Mouse (Mus musculus) midbrain, embryonic 16.5 days (tissue): ENCODE measurements at regions not wholly inside any gene's neighbourhood (a gene's known extent, or its start where the extent isn't known, plus 50 kb on each side); places are given as distances from the start of the nearest gene placed in this dataset.

Experiments
- ATAC-seq: fragments of 200-750 bp; cut with Nextera tagmentation; 2 replicates; pipeline ENCODE4 v1.8.0; 2017; ENCODE audit warnings: moderate TSS enrichment
- H3K27ac ChIP-seq: fragments of 300-500 bp; sonication (generic); 2 replicates; pipeline ENCODE4 v1.5.1; 2014; ENCODE audit warnings: mild to moderate bottlenecking, low read length, mixed read lengths
- H3K27me3 ChIP-seq: fragments of 300-500 bp; sonication (generic); 2 replicates; pipeline ENCODE4 v1.6.1; 2014; ENCODE audit warnings: low read depth, low read length, mixed read lengths; ENCODE audit not compliant: control insufficient read depth, insufficient read depth
- H3K36me3 ChIP-seq: fragments of 300-500 bp; sonication (generic); 2 replicates; pipeline ENCODE4 v1.6.1; 2014; ENCODE audit warnings: mild to moderate bottlenecking, low read length, moderate library complexity, mixed read lengths; ENCODE audit not compliant: control insufficient read depth, insufficient read depth
- H3K4me1 ChIP-seq: fragments of 300-500 bp; sonication (generic); 2 replicates; pipeline ENCODE4 v1.6.1; 2014; ENCODE audit warnings: mild to moderate bottlenecking, low read length, mixed read lengths; ENCODE audit not compliant: control insufficient read depth, insufficient read depth
- H3K4me2 ChIP-seq: fragments of 300-500 bp; sonication (generic); 2 replicates; pipeline ENCODE4 v1.6.1; 2014; ENCODE audit warnings: mild to moderate bottlenecking, low read length, mixed read lengths
- H3K4me3 ChIP-seq: fragments of 300-500 bp; sonication (generic); 2 replicates; pipeline ENCODE4 v1.5.1; 2014; ENCODE audit warnings: low read depth, mild to moderate bottlenecking, low read length, moderate library complexity, mixed read lengths
- H3K9ac ChIP-seq: fragments of 300-500 bp; sonication (generic); 2 replicates; pipeline ENCODE4 v1.6.1; 2014; ENCODE audit warnings: low read depth, low read length, mixed read lengths
- H3K9me3 ChIP-seq: fragments of 300-500 bp; sonication (generic); replicated peaks from 2 replicates; pipeline ENCODE4 v1.6.1; 2014; ENCODE audit warnings: mild to moderate bottlenecking, low read length, mixed read lengths; ENCODE audit not compliant: control insufficient read depth, poor library complexity, severe bottlenecking
- WGBS: fragments of 180-500 bp; shearing (Covaris S2); extraction: QIAGEN DNeasy Blood & Tissue Kit; methylation state at CpG from one replicate; pipeline ENCODE4 v1.1.7; 2014; 5-methylcytosine and 5-hydroxymethylcytosine counted together

- Histone ChIP-seq H3K27ac (peak overlapping the region; percentile 66), H3K9me3 (no peaks in the 10 kb centered on the region), H3K4me1 (peaks cover 15% of the 10 kb centered on the region), H3K4me3 (no peak overlapping the region), H3K4me2 (peak overlapping the region; percentile 32), H3K27me3 (no peaks in the 10 kb centered on the region), H3K9ac (peak overlapping the region; percentile 28; the same call in 1 of the 2 replicates), H3K36me3 (no peaks in the 10 kb centered on the region)
- ATAC-seq = 0 out of 2 replicates have a peak, but pooled peaks have one; percentile 26
- whole genome bisulfite sequencing = 55% methylated on average over 14 of the region's 14 CpGs
Observed at GRCm38 (mm10) chr14:120140791-120141747, 98.8 kb upstream of the Oxgr1 start.

- no peak for ATAC-seq
- Histone ChIP-seq H3K4me1 (peaks cover 15% of the 10 kb centered on the region), H3K4me2 (no peak overlapping the region), H3K36me3 (no peaks in the 10 kb centered on the region), H3K27me3 (no peaks in the 10 kb centered on the region), H3K4me3 (no peak overlapping the region), H3K27ac (no peak overlapping the region), H3K9me3 (no peaks in the 10 kb centered on the region), H3K9ac (no peak overlapping the region)
- 14% methylated on average over 4 of the region's 4 CpGs for WGBS
Observed at GRCm38 (mm10) chr14:120142281-120142680, 100.0 kb upstream of the Oxgr1 start.

GRCm38 (mm10) chr14:120144451-120144850 lies 102.2 kb upstream of the Oxgr1 start:
- no peak for ATAC-seq
- Histone ChIP-seq H3K4me2 (no peak overlapping the region), H3K9me3 (no peaks in the 10 kb centered on the region), H3K4me3 (no peak overlapping the region), H3K27me3 (no peaks in the 10 kb centered on the region), H3K4me1 (peaks cover 12% of the 10 kb centered on the region), H3K27ac (no peak overlapping the region), H3K9ac (no peak overlapping the region), H3K36me3 (no peaks in the 10 kb centered on the region)
- WGBS = 86% methylated on average over 6 of the region's 6 CpGs

- Histone ChIP-seq H3K4me2 (no peak overlapping the region), H3K27me3 (no peaks in the 10 kb centered on the region), H3K4me1 (peaks cover 5% of the 10 kb centered on the region; the same call in 1 of the 2 replicates), H3K27ac (no peak overlapping the region), H3K4me3 (no peak overlapping the region), H3K9me3 (no peaks in the 10 kb centered on the region), H3K9ac (no peak overlapping the region), H3K36me3 (no peaks in the 10 kb centered on the region)
- 88% methylated on average over 11 of the region's 11 CpGs for WGBS
- ATAC-seq = no peak
Observed at GRCm38 (mm10) chr14:120146312-120146711, 104.1 kb upstream of the Oxgr1 start.

DNA sequence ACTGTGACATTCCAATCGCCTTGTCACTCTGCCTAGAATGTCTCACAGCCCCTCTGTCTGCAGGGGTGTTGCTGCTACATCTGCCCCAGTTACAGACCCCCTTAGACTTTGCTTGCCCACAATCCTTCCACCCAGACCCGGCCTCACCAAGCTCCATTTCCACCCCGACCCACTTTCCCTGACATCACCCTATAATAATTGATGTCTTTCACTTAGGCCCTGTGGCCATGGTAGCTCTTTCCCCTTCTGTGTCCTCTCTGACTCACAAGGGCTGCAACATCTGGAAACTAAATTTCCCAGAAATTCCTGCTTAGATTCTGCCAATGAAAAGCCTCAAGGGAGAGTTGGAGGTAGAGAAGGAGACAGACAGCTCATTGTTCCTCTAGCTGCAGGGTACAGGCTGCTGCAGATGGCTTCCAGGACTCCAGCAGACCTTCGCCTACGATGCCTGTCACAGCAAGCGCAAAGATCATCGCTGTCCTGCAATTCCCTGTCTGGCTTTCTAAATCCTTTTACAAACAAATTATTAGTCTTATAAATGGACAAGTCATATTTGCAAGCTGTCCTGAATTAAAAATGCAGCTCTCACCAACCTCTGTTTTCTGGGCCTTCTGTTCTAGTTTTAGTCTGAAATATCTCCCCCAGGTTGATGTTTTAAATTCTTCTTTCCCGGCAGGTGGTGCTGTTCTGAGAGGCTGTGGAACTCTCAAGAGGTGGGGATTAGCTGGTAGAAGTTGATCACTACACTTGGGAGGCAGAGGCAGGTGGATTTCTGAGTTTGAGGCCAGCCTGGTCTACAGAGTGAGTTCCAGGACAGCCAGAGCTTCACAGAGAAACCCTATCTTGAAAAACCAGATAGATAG lies 104.9 kb upstream of the Oxgr1 start:
- no peak overlapping the region for H3K4me2 ChIP-seq
- no peak overlapping the region for H3K9ac ChIP-seq
- no peak overlapping the region for H3K27ac ChIP-seq
- H3K36me3 ChIP-seq = no peaks in the 10 kb centered on the region
- no peak for ATAC-seq
- 0 out of 2 replicates have a peak, but pooled peaks cover 2% of the 10 kb centered on the region for H3K4me1 ChIP-seq
- H3K9me3 ChIP-seq = no peaks in the 10 kb centered on the region
- WGBS = 81% methylated on average over 8 of the region's 8 CpGs
- no peaks in the 10 kb centered on the region for H3K27me3 ChIP-seq
- no peak overlapping the region for H3K4me3 ChIP-seq

GRCm38 (mm10) chr14:120148803-120149202 lies 106.6 kb upstream of the Oxgr1 start:
- WGBS = 84% methylated on average over 11 of the region's 11 CpGs
- H3K27ac ChIP-seq = no peak overlapping the region
- H3K4me2 ChIP-seq = no peak overlapping the region
- 0 out of 2 replicates have a peak, but pooled peaks cover 2% of the 10 kb centered on the region for H3K4me1 ChIP-seq
- no peaks in the 10 kb centered on the region for H3K9me3 ChIP-seq
- H3K9ac ChIP-seq = no peak overlapping the region
- no peaks in the 10 kb centered on the region for H3K27me3 ChIP-seq
- no peak for ATAC-seq
- no peaks in the 10 kb centered on the region for H3K36me3 ChIP-seq
- H3K4me3 ChIP-seq = no peak overlapping the region

GRCm38 (mm10) chr14:120149341-120149741 lies 107.1 kb upstream of the Oxgr1 start:
- Histone ChIP-seq H3K4me1 (peaks cover 2% of the 10 kb centered on the region; the same call in 1 of the 2 replicates), H3K9ac (no peak overlapping the region), H3K27ac (no peak overlapping the region), H3K36me3 (no peaks in the 10 kb centered on the region), H3K27me3 (no peaks in the 10 kb centered on the region), H3K4me3 (no peak overlapping the region), H3K4me2 (no peak overlapping the region), H3K9me3 (no peaks in the 10 kb centered on the region)
- no peak for ATAC-seq
- WGBS = 77% methylated on average over 11 of the region's 11 CpGs

- no peak overlapping the region for H3K4me2 ChIP-seq
- H3K9ac ChIP-seq = no peak overlapping the region
- H3K27ac ChIP-seq = no peak overlapping the region
- H3K4me3 ChIP-seq = no peak overlapping the region
- no peaks in the 10 kb centered on the region for H3K9me3 ChIP-seq
- no peaks in the 10 kb centered on the region for H3K27me3 ChIP-seq
- ATAC-seq = no peak
- peaks cover 14% of the 10 kb centered on the region for H3K4me1 ChIP-seq
- no peaks in the 10 kb centered on the region for H3K36me3 ChIP-seq
- 91% methylated on average over 1 of the region's 1 CpGs for WGBS
Observed at GRCm38 (mm10) chr14:120150589-120150988, 108.4 kb upstream of the Oxgr1 start.
